Mouse (Mus musculus): ENCODE measurements around the gene Jag1. TPM values are rescaled to one million over a fixed set of nuclear protein-coding genes. Genes with fewer than 3 reads are reported as not detected.

The Jag1 gene
- polyA plus RNA-seq (2016; fragmentation: Nextera tagmentation; extraction: Ambion mirVana), result 18.4 and 22.2 TPM in 2 replicates

GRCm38 (mm10) chr2:137116025-137116674 lies at the start of gene Jag1:
Gene Jag1, minus strand, starts transcription at chr2:137116644.
- under 1% methylated on average over 59 of the region's 59 CpGs for WGBS
- Histone ChIP-seq H3K4me3 (peak within 1 kb of the TSS; percentile 82), H3K4me1 (peaks cover 60% of the 10 kb centered on the region), H3K36me3 (replicated peaks) (no peaks in the 10 kb centered on the region), H3K27ac (replicated peaks) (peak within 1 kb of the TSS; percentile 97), H3K9me3 (no peaks in the 10 kb centered on the region), H3K27me3 (replicated peaks; ENCODE audit: low read depth, poor library complexity, severe bottlenecking) (peaks cover 16% of the 10 kb centered on the region)
- DNase-seq (ENCODE audit: low spot score), result peak; percentile 71

GRCm38 (mm10) chr2:137156018-137156417 lies 39.6 kb upstream of the Jag1 start:
- no peaks in the 10 kb centered on the region for H3K36me3 ChIP-seq (replicated peaks)
- DNase-seq (ENCODE audit: low spot score), result no peak
- no peak overlapping the region for H3K27ac ChIP-seq (replicated peaks)
- H3K4me1 ChIP-seq, result peaks cover 9% of the 10 kb centered on the region
- no peak overlapping the region for H3K4me3 ChIP-seq
- 87% methylated on average over 1 of the region's 1 CpGs for WGBS
- no peaks in the 10 kb centered on the region for H3K27me3 ChIP-seq (replicated peaks; ENCODE audit: low read depth, poor library complexity, severe bottlenecking)
- H3K9me3 ChIP-seq, result no peaks in the 10 kb centered on the region

- Histone ChIP-seq H3K9me3 (no peaks in the 10 kb centered on the region), H3K36me3 (replicated peaks) (no peaks in the 10 kb centered on the region), H3K4me3 (no peak overlapping the region), H3K27ac (replicated peaks) (no peak overlapping the region), H3K4me1 (peaks cover 9% of the 10 kb centered on the region), H3K27me3 (replicated peaks; ENCODE audit: low read depth, poor library complexity, severe bottlenecking) (no peaks in the 10 kb centered on the region)
- WGBS, result 59% methylated on average over 4 of the region's 4 CpGs
- no peak for DNase-seq (ENCODE audit: low spot score)
Observed at GRCm38 (mm10) chr2:137153825-137154224, 37.4 kb upstream of the Jag1 start.

GRCm38 (mm10) chr2:137153172-137153667 lies 36.8 kb upstream of the Jag1 start:
- no peak for DNase-seq (ENCODE audit: low spot score)

GRCm38 (mm10) chr2:137150953-137151352 lies 34.5 kb upstream of the Jag1 start:
- peaks cover 9% of the 10 kb centered on the region for H3K4me1 ChIP-seq
- no peak overlapping the region for H3K27ac ChIP-seq (replicated peaks)
- 93% methylated on average over 3 of the region's 3 CpGs for WGBS
- no peaks in the 10 kb centered on the region for H3K9me3 ChIP-seq
- no peaks in the 10 kb centered on the region for H3K36me3 ChIP-seq (replicated peaks)
- no peak for DNase-seq (ENCODE audit: low spot score)
- H3K4me3 ChIP-seq, result no peak overlapping the region
- no peaks in the 10 kb centered on the region for H3K27me3 ChIP-seq (replicated peaks; ENCODE audit: low read depth, poor library complexity, severe bottlenecking)

More at GRCm38 (mm10) chr2:137153172-137153667, 36.8 kb upstream of the Jag1 start:
- Histone ChIP-seq H3K36me3 (replicated peaks) (no peaks in the 10 kb centered on the region), H3K27me3 (replicated peaks; ENCODE audit: low read depth, poor library complexity, severe bottlenecking) (no peaks in the 10 kb centered on the region), H3K27ac (replicated peaks) (no peak overlapping the region), H3K4me1 (peaks cover 9% of the 10 kb centered on the region), H3K9me3 (no peaks in the 10 kb centered on the region), H3K4me3 (no peak overlapping the region)
- 59% methylated on average over 10 of the region's 10 CpGs for WGBS

- H3K27ac ChIP-seq (replicated peaks), result no peak overlapping the region
- no peaks in the 10 kb centered on the region for H3K9me3 ChIP-seq
- DNase-seq (ENCODE audit: low spot score), result no peak
- H3K4me3 ChIP-seq, result no peak overlapping the region
- H3K36me3 ChIP-seq (replicated peaks), result no peaks in the 10 kb centered on the region
- no peaks in the 10 kb centered on the region for H3K27me3 ChIP-seq (replicated peaks; ENCODE audit: low read depth, poor library complexity, severe bottlenecking)
- 96% methylated on average over 2 of the region's 2 CpGs for WGBS
- no peaks in the 10 kb centered on the region for H3K4me1 ChIP-seq
Observed at GRCm38 (mm10) chr2:137146938-137147666, 30.7 kb upstream of the Jag1 start.

GRCm38 (mm10) chr2:137138063-137138462 lies 21.6 kb upstream of the Jag1 start:
- Histone ChIP-seq H3K4me1 (peaks cover 9% of the 10 kb centered on the region; the same call in 1 of the 2 replicates), H3K9me3 (no peaks in the 10 kb centered on the region), H3K4me3 (no peak overlapping the region), H3K36me3 (replicated peaks) (no peaks in the 10 kb centered on the region), H3K27ac (replicated peaks) (no peak overlapping the region), H3K27me3 (replicated peaks; ENCODE audit: low read depth, poor library complexity, severe bottlenecking) (no peaks in the 10 kb centered on the region)
- DNase-seq (ENCODE audit: low spot score), result no peak
- 94% methylated on average over 1 of the region's 1 CpGs for WGBS

GRCm38 (mm10) chr2:137134035-137134434 lies 17.6 kb upstream of the Jag1 start:
- H3K4me3 ChIP-seq, result no peak overlapping the region
- no peaks in the 10 kb centered on the region for H3K9me3 ChIP-seq
- 85% methylated on average over 5 of the region's 5 CpGs for WGBS
- no peaks in the 10 kb centered on the region for H3K36me3 ChIP-seq (replicated peaks)
- H3K27ac ChIP-seq (replicated peaks), result no peak overlapping the region
- H3K27me3 ChIP-seq (replicated peaks; ENCODE audit: low read depth, poor library complexity, severe bottlenecking), result no peaks in the 10 kb centered on the region
- DNase-seq (ENCODE audit: low spot score), result no peak
- H3K4me1 ChIP-seq, result peaks cover 9% of the 10 kb centered on the region; the same call in 1 of the 2 replicates

GRCm38 (mm10) chr2:137124861-137125260 lies 8.4 kb upstream of the Jag1 start:
- 93% methylated on average over 1 of the region's 1 CpGs for WGBS
- Histone ChIP-seq H3K27me3 (replicated peaks; ENCODE audit: low read depth, poor library complexity, severe bottlenecking) (0 out of 2 replicates have a peak, but pooled peaks cover 4% of the 10 kb centered on the region), H3K4me3 (no peak overlapping the region), H3K9me3 (no peaks in the 10 kb centered on the region), H3K36me3 (replicated peaks) (no peaks in the 10 kb centered on the region), H3K4me1 (no peaks in the 10 kb centered on the region), H3K27ac (replicated peaks) (no peak overlapping the region)
- no peak for DNase-seq (ENCODE audit: low spot score)

GRCm38 (mm10) chr2:137117321-137117690 lies 862 bp upstream of the Jag1 start:
- under 1% methylated on average over 33 of the region's 33 CpGs for WGBS

GRCm38 (mm10) chr2:137116675-137117320 lies 354 bp upstream of the Jag1 start:
- WGBS, result under 1% methylated on average over 61 of the region's 61 CpGs
- H3K4me1 ChIP-seq, result peaks cover 54% of the 10 kb centered on the region
- H3K27ac ChIP-seq (replicated peaks), result peak overlapping the region; percentile 97
- H3K4me3 ChIP-seq, result peak overlapping the region; percentile 82
- DNase-seq (ENCODE audit: low spot score), result peak; percentile 94
- no peaks in the 10 kb centered on the region for H3K9me3 ChIP-seq
- peaks cover 16% of the 10 kb centered on the region for H3K27me3 ChIP-seq (replicated peaks; ENCODE audit: low read depth, poor library complexity, severe bottlenecking)
- H3K36me3 ChIP-seq (replicated peaks), result no peaks in the 10 kb centered on the region

More at GRCm38 (mm10) chr2:137117321-137117690, 862 bp upstream of the Jag1 start:
- H3K4me1 ChIP-seq, result peaks cover 49% of the 10 kb centered on the region
- no peaks in the 10 kb centered on the region for H3K36me3 ChIP-seq (replicated peaks)
- peak; percentile 93 for DNase-seq (ENCODE audit: low spot score)
- H3K27ac ChIP-seq (replicated peaks), result peak overlapping the region; percentile 97
- peaks cover 16% of the 10 kb centered on the region for H3K27me3 ChIP-seq (replicated peaks; ENCODE audit: low read depth, poor library complexity, severe bottlenecking)
- no peaks in the 10 kb centered on the region for H3K9me3 ChIP-seq
- H3K4me3 ChIP-seq, result peak overlapping the region; percentile 82

GRCm38 (mm10) chr2:137115241-137116024 lies 1.0 kb downstream of the Jag1 start:
- peaks cover 67% of the 10 kb centered on the region for H3K4me1 ChIP-seq
- H3K36me3 ChIP-seq (replicated peaks), result no peaks in the 10 kb centered on the region

More at GRCm38 (mm10) chr2:137115241-137116024, 1.0 kb downstream of the Jag1 start:
- Histone ChIP-seq H3K9me3 (no peaks in the 10 kb centered on the region), H3K27ac (replicated peaks) (peak overlapping the region; percentile 97), H3K27me3 (replicated peaks; ENCODE audit: low read depth, poor library complexity, severe bottlenecking) (peaks cover 12% of the 10 kb centered on the region), H3K4me3 (peak overlapping the region; percentile 82)
- under 1% methylated on average over 40 of the region's 40 CpGs for WGBS
- peak; percentile 57 for DNase-seq (ENCODE audit: low spot score)

Measured in embryonic facial prominence, embryonic 10.5 days (tissue).